Mouse (Mus musculus): Measurements from ENCODE around the gene Cds2. TPM values are rescaled to one million over a fixed set of nuclear protein-coding genes. Genes with fewer than 3 reads are reported as not detected.

Cds2 gene
- polyA plus RNA-seq, 1 experiment from 2014 or later: 17.1 TPM

- Histone ChIP-seq H3K4me1 (ENCODE audit: insufficient read depth) (no peaks in the 10 kb centered on the region), H3K9ac (no peak overlapping the region), H3K27me3 (ENCODE audit: insufficient read depth, low read length) (no peaks in the 10 kb centered on the region), H3K4me2 (no peak overlapping the region), H3K36me3 (ENCODE audit: insufficient read depth) (no peaks in the 10 kb centered on the region), H3K4me3 (ENCODE audit: low read depth, low read length) (no peak overlapping the region), H3K27ac (ENCODE audit: low read depth) (no peak overlapping the region), H3K9me3 (ENCODE audit: low read depth, low read length) (no peaks in the 10 kb centered on the region)
- no peak for TF ChIP-seq CTCF (IDR thresholded peaks at IDR 0.05; ENCODE audit: low read depth)
- ATAC-seq (ENCODE audit: insufficient read depth) (no peak), DNase-seq (no peak)
- WGBS: 56% methylated on average over 2 of the region's 2 CpGs
These were observed 77.4 kb downstream of the Cds2 start for GRCm38 (mm10) chr2:132340350-132340749.

- WGBS: 80% methylated on average over 3 of the region's 3 CpGs
- ATAC-seq (ENCODE audit: insufficient read depth) (no peak), DNase-seq (no peak)
- Histone ChIP-seq H3K36me3 (ENCODE audit: insufficient read depth) (no peaks in the 10 kb centered on the region), H3K27me3 (ENCODE audit: insufficient read depth, low read length) (no peaks in the 10 kb centered on the region), H3K4me3 (ENCODE audit: low read depth, low read length) (no peak overlapping the region), H3K9ac (no peak overlapping the region), H3K9me3 (ENCODE audit: low read depth, low read length) (no peaks in the 10 kb centered on the region), H3K4me2 (no peak overlapping the region), H3K27ac (ENCODE audit: low read depth) (no peak overlapping the region), H3K4me1 (ENCODE audit: insufficient read depth) (no peaks in the 10 kb centered on the region)
- no peak for TF ChIP-seq CTCF (IDR thresholded peaks at IDR 0.05; ENCODE audit: low read depth)
These were observed 78.3 kb downstream of the Cds2 start for GRCm38 (mm10) chr2:132341293-132341692.

GRCm38 (mm10) chr2:132343846-132344245 lies 80.9 kb downstream of the Cds2 start:
- no peak for TF ChIP-seq CTCF (IDR thresholded peaks at IDR 0.05; ENCODE audit: low read depth)

More at GRCm38 (mm10) chr2:132343846-132344245, 80.9 kb downstream of the Cds2 start:
- H3K27ac ChIP-seq (ENCODE audit: low read depth): no peak overlapping the region
- no peaks in the 10 kb centered on the region for H3K36me3 ChIP-seq (ENCODE audit: insufficient read depth)
- DNase-seq: no peak
- no peak overlapping the region for H3K9ac ChIP-seq
- no peaks in the 10 kb centered on the region for H3K27me3 ChIP-seq (ENCODE audit: insufficient read depth, low read length)
- no peak overlapping the region for H3K4me2 ChIP-seq
- 69% methylated on average over 11 of the region's 11 CpGs for WGBS
- ATAC-seq (ENCODE audit: insufficient read depth): no peak
- no peaks in the 10 kb centered on the region for H3K4me1 ChIP-seq (ENCODE audit: insufficient read depth)
- H3K9me3 ChIP-seq (ENCODE audit: low read depth, low read length): no peaks in the 10 kb centered on the region
- H3K4me3 ChIP-seq (ENCODE audit: low read depth, low read length): no peak overlapping the region

Other genes starting within 250 kb of the Cds2 start
- 15.8 and 15.9 TPM in 2 replicates for gene Rassf2, start 232.9 kb upstream of the Cds2 start, polyA plus RNA-seq (2014; fragmentation: Nextera tagmentation; extraction: Ambion mirVana)
- gene Slc23a2, start 118.0 kb upstream of the Cds2 start, polyA plus RNA-seq (2014; fragmentation: Nextera tagmentation; extraction: Ambion mirVana): 13.8 and 17.3 TPM in 2 replicates
- 36.7 and 39.9 TPM in 2 replicates for gene Tmem230, start 15.3 kb upstream of the Cds2 start, polyA plus RNA-seq (2014; fragmentation: Nextera tagmentation; extraction: Ambion mirVana)
- gene Pcna, start 9.8 kb upstream of the Cds2 start, polyA plus RNA-seq (2014; fragmentation: Nextera tagmentation; extraction: Ambion mirVana): 335 and 339 TPM in 2 replicates
- gene Prokr2, start 122.3 kb downstream of the Cds2 start, polyA plus RNA-seq (2014; fragmentation: Nextera tagmentation; extraction: Ambion mirVana): 0.12 and 0.51 TPM in 2 replicates

Measured in lung, embryonic 14.5 days (tissue).